Mouse (Mus musculus) small intestine, adult 2 months (tissue): ENCODE measurements around the gene Arhgap18. TPM values are rescaled to one million over a fixed set of nuclear protein-coding genes. Genes with fewer than 3 reads are reported as not detected.

ENCODE experiments used
- H3K27ac ChIP-seq: fragments of 200-500 bp; 2 replicates; pipeline ENCODE4 v1.5.1; 2012; ENCODE audit warnings: low read depth, low read length, control low read depth, inconsistent platforms; ENCODE audit not compliant: insufficient read depth
- H3K27me3 ChIP-seq: fragments of 200-500 bp; 2 replicates; pipeline ENCODE4 v1.6.1; 2012; ENCODE audit warnings: mild to moderate bottlenecking, moderate library complexity, low read length, inconsistent platforms; ENCODE audit not compliant: control insufficient read depth, insufficient read depth
- H3K36me3 ChIP-seq: fragments of 200-500 bp; 2 replicates; pipeline ENCODE4 v1.6.1; 2012; ENCODE audit warnings: mild to moderate bottlenecking, low read length, control low read depth, inconsistent platforms; ENCODE audit not compliant: control insufficient read depth, insufficient read depth
- H3K4me1 ChIP-seq: fragments of 200-500 bp; 2 replicates; pipeline ENCODE4 v1.6.1; 2012; ENCODE audit warnings: low read length, inconsistent platforms, mixed read lengths; ENCODE audit not compliant: control insufficient read depth, insufficient read depth, insufficient read length
- H3K4me3 ChIP-seq: fragments of 200-500 bp; 2 replicates; pipeline ENCODE4 v1.5.1; 2012; ENCODE audit warnings: low read depth, mild to moderate bottlenecking, control low read depth, inconsistent platforms, low read length, moderate library complexity
- CTCF ChIP-seq: fragments of 200-500 bp; IDR thresholded peaks from 2 replicates; pipeline ENCODE4 v1.5.1; 2012; ENCODE audit warnings: low read depth, mild to moderate bottlenecking, control low read depth, inconsistent platforms, low read length, moderate library complexity, mixed read lengths; ENCODE audit not compliant: insufficient replicate concordance, insufficient read length; ENCODE audit errors: extremely low read depth
- POLR2A ChIP-seq: fragments of 200-500 bp; IDR thresholded peaks from 2 replicates; pipeline ENCODE4 v1.6.1; 2012; ENCODE audit warnings: low read depth, mild to moderate bottlenecking, control low read depth, inconsistent platforms, low read length, moderate library complexity
- WGBS: fragments of 180-500 bp; shearing (Covaris S2); methylation state at CpG from one replicate; pipeline ENCODE4 v1.1.7; 2018; 5-methylcytosine and 5-hydroxymethylcytosine counted together
- polyA plus RNA-seq: library from polyadenylated mRNA; depleted of rRNA; stranded (reverse); fragments of >200 nt; gene quantifications from 2 replicates; pipeline ENCODE4 v1.2.3, GENCODE M21; 2012

Arhgap18 gene
- polyA plus RNA-seq, 1 experiment, result 2.6 TPM

DNA sequence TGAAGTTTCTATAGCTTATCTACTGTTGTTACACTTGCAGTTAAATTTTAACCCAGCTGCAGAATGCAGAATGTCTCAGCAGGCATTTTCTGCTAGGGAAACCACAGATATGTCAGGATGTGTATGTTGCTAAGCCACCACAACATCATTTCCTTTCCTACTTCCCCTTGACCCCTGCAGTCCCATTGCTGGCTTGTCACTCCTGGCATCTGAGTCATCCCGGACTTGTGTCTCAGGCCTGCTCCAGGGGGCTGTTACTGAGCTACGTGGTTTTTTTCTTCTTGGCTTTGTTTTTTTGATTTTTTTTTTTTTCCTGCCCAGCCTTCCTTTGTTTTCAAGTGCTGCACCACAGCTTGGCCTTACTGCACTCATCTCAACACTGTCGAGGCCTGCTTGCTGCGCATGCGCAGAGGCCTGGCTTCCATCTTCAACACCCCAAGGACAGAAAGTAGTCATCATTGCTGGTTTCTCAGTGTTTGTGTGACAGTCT is 46.4 kb downstream of the Arhgap18 start:
- Histone ChIP-seq H3K27ac (peak overlapping the region; percentile 91), H3K4me1 (peaks cover 33% of the 10 kb centered on the region; the same call in 1 of the 2 replicates)
- no peak for TF ChIP-seq POLR2A
- TF ChIP-seq CTCF, result no peak

DNA sequence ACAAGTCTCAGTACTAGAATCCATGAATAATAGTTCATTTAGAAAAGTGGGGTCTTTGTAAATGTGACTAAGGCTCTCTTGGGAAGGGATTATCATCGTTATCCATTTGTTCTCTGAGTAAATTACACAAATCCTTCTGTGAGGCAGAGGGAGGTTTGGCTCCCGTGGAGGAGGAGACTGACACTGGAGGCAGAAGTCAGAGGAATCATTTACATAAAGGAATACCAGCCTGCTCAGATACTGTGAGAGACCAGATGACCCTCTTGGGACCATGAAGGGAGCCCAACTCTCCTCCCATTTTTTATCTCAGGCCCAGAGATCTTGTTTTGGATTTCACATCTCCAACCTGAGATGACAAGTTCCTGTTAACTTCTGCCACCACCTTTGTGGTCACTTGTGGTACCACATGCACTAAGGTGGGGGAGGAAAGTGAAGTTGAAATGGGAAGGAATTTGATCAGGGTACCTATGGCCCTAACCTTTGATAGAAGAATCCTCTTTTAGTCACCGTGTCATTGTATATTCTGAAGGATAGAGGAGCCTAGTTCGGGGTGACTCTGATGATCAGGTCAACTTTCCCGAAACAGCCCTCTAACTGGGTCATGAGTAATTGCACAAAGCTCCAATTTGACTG is 51.2 kb downstream of the Arhgap18 start:
- Histone ChIP-seq H3K27ac (no peak overlapping the region), H3K4me3 (no peak overlapping the region), H3K36me3 (no peaks in the 10 kb centered on the region), H3K27me3 (no peaks in the 10 kb centered on the region), H3K4me1 (peaks cover 5% of the 10 kb centered on the region; the same call in 1 of the 2 replicates)
- TF ChIP-seq POLR2A (no peak), CTCF (no peak)
- WGBS, result 80% methylated on average over 5 of the region's 5 CpGs

More for the DNA sequence above, 46.4 kb downstream of the Arhgap18 start:
- Histone ChIP-seq H3K27me3 (no peaks in the 10 kb centered on the region), H3K36me3 (no peaks in the 10 kb centered on the region; the same call in 1 of the 2 replicates), H3K4me3 (peak overlapping the region; percentile 10; the same call in 1 of the 2 replicates)
- 14% methylated on average over 5 of the region's 5 CpGs for WGBS

DNA sequence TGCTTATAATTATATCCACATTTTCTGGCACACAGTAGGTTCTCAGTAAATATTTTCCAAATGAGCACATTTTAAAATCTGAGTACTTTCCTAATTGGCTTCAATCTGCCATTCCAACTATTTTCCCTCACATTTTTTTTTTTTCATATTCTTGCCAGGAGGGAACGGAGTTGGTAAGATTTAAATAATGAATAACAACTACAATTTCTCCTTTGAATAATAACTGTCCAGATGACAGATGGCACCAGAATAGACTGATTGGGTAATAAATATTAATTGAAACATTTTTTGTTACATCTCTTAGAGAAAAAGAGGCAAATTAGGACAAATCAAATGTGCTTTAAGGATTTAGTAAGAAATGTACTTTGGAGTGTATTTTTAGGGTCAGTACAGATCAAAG is 51.8 kb downstream of the Arhgap18 start:
- no peaks in the 10 kb centered on the region; the same call in 1 of the 2 replicates for H3K4me1 ChIP-seq
- WGBS, result 86% methylated on average over 1 of the region's 1 CpGs
- no peak overlapping the region for H3K4me3 ChIP-seq
- H3K36me3 ChIP-seq, result no peaks in the 10 kb centered on the region
- H3K27ac ChIP-seq, result no peak overlapping the region
- no peaks in the 10 kb centered on the region for H3K27me3 ChIP-seq
- TF ChIP-seq CTCF (no peak), POLR2A (no peak)

DNA sequence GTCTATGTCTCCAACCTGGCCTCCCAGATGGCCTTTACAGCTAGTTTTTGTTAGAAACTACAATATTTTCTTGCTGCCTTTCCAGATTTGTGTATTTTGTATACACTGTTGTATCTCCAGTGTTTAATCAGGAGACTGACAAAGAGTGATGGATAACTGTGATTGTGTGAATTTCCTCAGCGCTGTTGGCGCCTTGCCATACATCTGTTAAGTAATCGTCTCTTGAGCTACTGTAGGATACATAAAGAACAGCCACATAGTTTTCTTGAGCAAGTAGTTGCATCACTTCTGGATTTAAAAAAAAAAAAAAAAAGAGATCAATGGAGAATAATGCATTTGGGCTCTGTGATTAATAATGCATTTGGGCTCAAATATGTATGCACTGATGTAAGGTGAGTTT is 52.9 kb downstream of the Arhgap18 start:
- Histone ChIP-seq H3K4me3 (no peak overlapping the region), H3K4me1 (no peaks in the 10 kb centered on the region), H3K27ac (no peak overlapping the region), H3K27me3 (no peaks in the 10 kb centered on the region), H3K36me3 (no peaks in the 10 kb centered on the region)
- no peak for TF ChIP-seq POLR2A
- no peak for TF ChIP-seq CTCF
- 28% methylated on average over 3 of the region's 3 CpGs for WGBS

DNA sequence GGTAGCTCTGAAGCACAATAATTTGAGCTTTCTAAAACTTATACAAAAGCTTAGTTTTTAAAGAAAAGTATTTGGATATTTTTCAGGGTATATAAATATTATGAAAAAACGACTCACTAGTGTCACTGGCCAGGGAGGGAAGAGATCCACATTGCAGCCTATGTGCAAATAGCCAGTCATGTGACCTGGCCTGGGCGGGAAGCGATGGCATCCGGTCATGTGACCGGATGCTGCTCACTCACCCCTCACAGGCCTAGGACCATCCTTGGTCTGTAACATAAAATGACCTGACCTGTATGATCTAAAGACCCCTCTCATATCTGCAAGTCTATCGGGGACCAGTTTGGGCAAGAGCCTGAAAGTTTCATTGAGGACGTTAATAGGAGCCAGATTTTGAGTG is 56.8 kb downstream of the Arhgap18 start:
- H3K4me1 ChIP-seq, result no peaks in the 10 kb centered on the region; the same call in 1 of the 2 replicates
- WGBS, result 85% methylated on average over 7 of the region's 7 CpGs
- H3K27ac ChIP-seq, result no peak overlapping the region
- no peak overlapping the region for H3K4me3 ChIP-seq
- TF ChIP-seq POLR2A, result no peak
- TF ChIP-seq CTCF, result no peak
- H3K36me3 ChIP-seq, result no peaks in the 10 kb centered on the region
- no peaks in the 10 kb centered on the region for H3K27me3 ChIP-seq

DNA sequence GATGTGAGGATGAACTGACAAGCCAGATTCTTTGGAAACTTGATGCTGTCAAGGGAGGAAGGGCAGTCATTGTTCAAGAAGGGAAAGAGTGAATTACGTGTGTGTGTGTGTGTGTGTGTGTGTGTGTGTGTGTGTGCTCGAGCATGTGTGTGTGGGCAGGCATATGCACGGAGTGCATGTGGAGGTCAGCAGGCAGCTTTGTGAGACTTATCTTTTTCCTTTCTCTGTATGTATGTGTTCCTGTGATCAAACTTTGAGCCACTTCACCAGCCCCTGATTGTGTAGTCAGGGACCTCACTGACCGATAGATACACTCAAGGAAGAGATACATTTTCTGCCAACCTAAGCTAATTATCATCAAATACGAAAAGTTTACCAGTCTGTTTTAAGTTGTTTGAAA is 57.6 kb downstream of the Arhgap18 start:
- H3K4me1 ChIP-seq, result no peaks in the 10 kb centered on the region; the same call in 1 of the 2 replicates
- H3K27ac ChIP-seq, result no peak overlapping the region
- 80% methylated on average over 5 of the region's 5 CpGs for WGBS
- H3K36me3 ChIP-seq, result no peaks in the 10 kb centered on the region
- no peaks in the 10 kb centered on the region for H3K27me3 ChIP-seq
- TF ChIP-seq POLR2A, result no peak
- TF ChIP-seq CTCF, result no peak
- H3K4me3 ChIP-seq, result no peak overlapping the region

DNA sequence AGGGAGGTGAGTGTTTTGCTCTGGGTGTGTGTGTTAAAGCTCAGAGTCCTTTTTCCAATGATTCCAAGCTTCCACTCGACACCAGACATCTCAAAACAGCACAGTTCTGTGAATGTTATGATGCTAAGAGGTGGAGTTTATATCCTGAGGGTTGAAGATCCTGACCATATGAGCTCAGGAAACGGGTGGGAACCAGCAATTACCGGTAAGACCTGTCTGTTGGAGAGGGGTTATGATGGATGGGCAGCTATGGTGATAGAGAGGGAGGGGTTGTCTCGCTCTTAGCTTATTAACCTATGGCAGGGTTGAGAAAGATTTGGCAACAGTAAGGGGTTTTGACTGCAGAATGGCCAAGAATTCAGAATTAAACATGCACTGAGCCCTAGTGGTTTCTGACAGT is 58.1 kb downstream of the Arhgap18 start:
- WGBS, result 58% methylated on average over 4 of the region's 4 CpGs
- H3K4me1 ChIP-seq, result no peaks in the 10 kb centered on the region; the same call in 1 of the 2 replicates
- no peak for TF ChIP-seq CTCF
- no peak for TF ChIP-seq POLR2A
- H3K27me3 ChIP-seq, result no peaks in the 10 kb centered on the region
- no peaks in the 10 kb centered on the region for H3K36me3 ChIP-seq
- no peak overlapping the region for H3K4me3 ChIP-seq
- no peak overlapping the region for H3K27ac ChIP-seq
